Comparison of ENCODE assay signal across 28 mouse cellular contexts in the genomic region with DNA sequence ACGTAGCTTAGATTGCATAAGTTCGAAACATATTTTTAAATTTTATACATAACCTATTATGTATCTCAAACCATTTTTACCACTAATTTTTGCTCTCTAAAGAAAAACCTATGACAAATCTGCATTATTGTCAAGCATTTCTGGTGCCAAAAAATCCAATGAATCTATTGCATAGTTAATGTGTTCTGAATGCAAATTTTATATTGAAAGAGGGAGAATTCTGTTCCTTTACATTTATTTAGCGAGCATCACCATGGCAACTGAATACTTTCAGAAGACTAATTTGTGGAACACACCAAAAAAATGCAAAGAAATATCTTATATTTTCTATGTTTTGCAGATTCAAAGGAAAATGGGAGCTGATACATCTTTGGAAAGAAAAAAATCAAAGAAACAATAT.
DNase-seq lines count a peak whose midpoint lies in the region; ATAC-seq and TF ChIP-seq lines count a peak whose summit lies in the region.
"Had no signal": no experiment of that assay in that cellular context is flagged by ENCODE, and none has a peak within 500 bp of the region (broad histone marks: within the 10 kb centered on the region; RNA-seq: fewer than 3 reads in every experiment).

No protein-coding gene starts in this region.

- no peaks in the 10 kb centered on the region for H3K4me1 ChIP-seq in forebrain, postnatal 0 days (ENCODE audit: insufficient read depth)
- H3K4me1 ChIP-seq in forebrain, embryonic 10.5 days = no peaks in the 10 kb centered on the region
- H3K4me1 ChIP-seq in midbrain, postnatal 0 days (ENCODE audit: insufficient read depth, low read length) = no peaks in the 10 kb centered on the region
- H3K4me1 ChIP-seq in midbrain, embryonic 16.5 days (ENCODE audit: control insufficient read depth, insufficient read depth, low read length) = no peaks in the 10 kb centered on the region
- H3K4me1 ChIP-seq: heart, embryonic 10.5 days; heart, embryonic 13.5 days; hindbrain, embryonic 12.5 days; hindbrain, embryonic 15.5 days; intestine, embryonic 15.5 days had no signal

- H3K36me3 ChIP-seq in forebrain, postnatal 0 days (ENCODE audit: insufficient read depth) = no peaks in the 10 kb centered on the region
- H3K36me3 ChIP-seq in forebrain, embryonic 10.5 days (replicated peaks) = no peaks in the 10 kb centered on the region
- no peaks in the 10 kb centered on the region for H3K36me3 ChIP-seq in midbrain, postnatal 0 days (ENCODE audit: insufficient read depth, low read length)
- no peaks in the 10 kb centered on the region for H3K36me3 ChIP-seq in midbrain, embryonic 16.5 days (ENCODE audit: control insufficient read depth, insufficient read depth, low read length)
- H3K36me3 ChIP-seq: G1E; heart, embryonic 10.5 days; heart, embryonic 13.5 days; hindbrain, embryonic 12.5 days; hindbrain, embryonic 15.5 days; intestine, embryonic 15.5 days had no signal

- peak; percentile 43; the same call in 1 of the 2 replicates for ATAC-seq in forebrain, postnatal 0 days
- no peak for ATAC-seq in midbrain, postnatal 0 days (ENCODE audit: low FRiP score)
- no peak for ATAC-seq in midbrain, embryonic 16.5 days
- ATAC-seq: forebrain, embryonic 16.5 days; intestine, embryonic 15.5 days; Patski had no signal

- DNase-seq in forebrain, postnatal 0 days = peak; percentile 48
- no peak for DNase-seq in forebrain, embryonic 10.5 days (ENCODE audit: extremely low spot score, low spot score)
- peak; percentile 3 for DNase-seq in left cerebral cortex, adult 11 months (ENCODE audit: low spot score)
- DNase-seq in left cerebral cortex, adult 9 months (ENCODE audit: low spot score in 2 of 2) = no peak
- DNase-seq in midbrain, postnatal 0 days (ENCODE audit: low spot score) = peak; percentile 8
- DNase-seq in telencephalon, adult 2 months (ENCODE audit: low read depth, low spot score) = peak; percentile 50
- no peak for DNase-seq in kidney, postnatal 36 days
- DNase-seq: adrenal gland, postnatal 10 days; adrenal gland, postnatal 36 days; B cell, adult 2 months; cerebellum, adult 18-20 months; cerebellum, adult 9-10 months; cerebellum, postnatal 14 days; gastrocnemius, postnatal 10 days; gastrocnemius, postnatal 36 days; heart, adult 2 months; heart, postnatal 14 days; heart, postnatal 4 days had no signal

- H3K4me3 ChIP-seq in forebrain, postnatal 0 days (ENCODE audit: low read depth, low read length) = no peak overlapping the region
- no peak overlapping the region for H3K4me3 ChIP-seq in forebrain, embryonic 10.5 days
- no peak overlapping the region for H3K4me3 ChIP-seq in midbrain, postnatal 0 days (ENCODE audit: low read depth, low read length)
- no peak overlapping the region for H3K4me3 ChIP-seq in midbrain, embryonic 16.5 days (ENCODE audit: low read depth, low read length)
- H3K4me3 ChIP-seq: heart, adult 2 months; heart, embryonic 10.5 days; heart, embryonic 13.5 days; hindbrain, embryonic 12.5 days; hindbrain, embryonic 15.5 days; intestine, embryonic 15.5 days had no signal

- TF ChIP-seq CTCF in forebrain, postnatal 0 days (IDR thresholded peaks at IDR 0.05; ENCODE audit: low read depth) = no peak
- no peak for TF ChIP-seq CTCF in midbrain, postnatal 0 days (IDR thresholded peaks at IDR 0.05)

- H3K27ac ChIP-seq in forebrain, postnatal 0 days (ENCODE audit: low read depth, low read length) = peak overlapping the region; percentile 64
- H3K27ac ChIP-seq in forebrain, embryonic 10.5 days = no peak overlapping the region
- no peak overlapping the region for H3K27ac ChIP-seq in midbrain, postnatal 0 days (ENCODE audit: low read depth, low read length)
- H3K27ac ChIP-seq in midbrain, embryonic 16.5 days (ENCODE audit: low read length) = no peak overlapping the region
- H3K27ac ChIP-seq: heart, adult 2 months; heart, embryonic 10.5 days; heart, embryonic 13.5 days; hindbrain, embryonic 12.5 days; hindbrain, embryonic 15.5 days; intestine, embryonic 15.5 days had no signal

- no peaks in the 10 kb centered on the region for H3K27me3 ChIP-seq in forebrain, postnatal 0 days (ENCODE audit: insufficient read depth, low read length)
- H3K27me3 ChIP-seq in forebrain, embryonic 10.5 days (ENCODE audit: poor library complexity, severe bottlenecking) = no peaks in the 10 kb centered on the region
- no peaks in the 10 kb centered on the region for H3K27me3 ChIP-seq in midbrain, postnatal 0 days (ENCODE audit: insufficient read depth, low read length)
- no peaks in the 10 kb centered on the region for H3K27me3 ChIP-seq in midbrain, embryonic 16.5 days (ENCODE audit: control insufficient read depth, insufficient read depth, low read depth, low read length)
- H3K27me3 ChIP-seq: CH12.LX; heart, embryonic 13.5 days; hindbrain, embryonic 12.5 days; hindbrain, embryonic 15.5 days; intestine, embryonic 15.5 days; Patski had no signal

- H3K9ac ChIP-seq in forebrain, postnatal 0 days = no peak overlapping the region
- H3K9ac ChIP-seq in midbrain, postnatal 0 days (replicated peaks; ENCODE audit: low read length, poor library complexity, severe bottlenecking) = no peak overlapping the region
- H3K9ac ChIP-seq in midbrain, embryonic 16.5 days (ENCODE audit: low read depth, low read length) = no peak overlapping the region
- H3K9ac ChIP-seq: heart, embryonic 13.5 days; hindbrain, embryonic 12.5 days; hindbrain, embryonic 15.5 days; intestine, embryonic 15.5 days had no signal

- 60% methylated on average over 3 of the region's 3 CpGs for WGBS in forebrain, postnatal 0 days
- 90% methylated on average over 3 of the region's 3 CpGs for WGBS in forebrain, embryonic 10.5 days
- WGBS in midbrain, postnatal 0 days = 76% methylated on average over 3 of the region's 3 CpGs
- WGBS in midbrain, embryonic 16.5 days = 72% methylated on average over 3 of the region's 3 CpGs

- no peak overlapping the region for H3K4me2 ChIP-seq in forebrain, postnatal 0 days (ENCODE audit: low read depth)
- H3K4me2 ChIP-seq in midbrain, postnatal 0 days (ENCODE audit: low read depth, low read length, poor library complexity, severe bottlenecking) = no peak overlapping the region
- H3K4me2 ChIP-seq in midbrain, embryonic 16.5 days (ENCODE audit: low read length) = no peak overlapping the region
- H3K4me2 ChIP-seq: heart, embryonic 13.5 days; hindbrain, embryonic 12.5 days; hindbrain, embryonic 15.5 days; intestine, embryonic 15.5 days had no signal

- no peaks in the 10 kb centered on the region for H3K9me3 ChIP-seq in forebrain, postnatal 0 days (ENCODE audit: low read length)
- H3K9me3 ChIP-seq in forebrain, embryonic 10.5 days = no peaks in the 10 kb centered on the region
- H3K9me3 ChIP-seq in midbrain, postnatal 0 days (ENCODE audit: low read length) = no peaks in the 10 kb centered on the region
- no peaks in the 10 kb centered on the region for H3K9me3 ChIP-seq in midbrain, embryonic 16.5 days (replicated peaks; ENCODE audit: control insufficient read depth, low read length, poor library complexity, severe bottlenecking)
- H3K9me3 ChIP-seq: G1E; heart, embryonic 10.5 days; heart, embryonic 13.5 days; hindbrain, embryonic 12.5 days; hindbrain, embryonic 15.5 days; intestine, embryonic 15.5 days had no signal

Comparison
In these comparisons a context has a peak if more than half of its experiments do, and no peak if none do; other contexts are left out.
1. DNase-seq: peak in forebrain, postnatal 0 days (single experiment), left cerebral cortex, adult 11 months (single experiment), midbrain, postnatal 0 days (single experiment) and telencephalon, adult 2 months (single experiment); none in forebrain, embryonic 10.5 days (single experiment), left cerebral cortex, adult 9 months (0 of 2) and kidney, postnatal 36 days (0 of 2).